Mouse (Mus musculus) forebrain, postnatal 0 days (tissue): ENCODE results near the gene Prss36. TPM values are rescaled to one million over a fixed set of nuclear protein-coding genes. Genes with fewer than 3 reads are reported as not detected.

Source experiments
- ATAC-seq: fragments of 200-750 bp; cut with Nextera tagmentation; 2 replicates; pipeline ENCODE4 v1.8.0; 2017; ENCODE audit warnings: mild to moderate bottlenecking, moderate library complexity
- DNase-seq: peaks from one replicate; pipeline ENCODE4 v3.0.0-alpha.2; 2015
- H3K27ac ChIP-seq: fragments of 300-500 bp; sonication (generic); 2 replicates; pipeline ENCODE4 v1.5.1; 2014; ENCODE audit warnings: low read depth, mild to moderate bottlenecking, antibody characterized with exemption, low read length, moderate library complexity, mixed read lengths
- H3K27me3 ChIP-seq: fragments of 300-500 bp; sonication (generic); 2 replicates; pipeline ENCODE4 v1.6.1; 2014; ENCODE audit warnings: mild to moderate bottlenecking, low read length, mixed read lengths; ENCODE audit not compliant: insufficient read depth
- H3K36me3 ChIP-seq: fragments of 300-500 bp; sonication (generic); 2 replicates; pipeline ENCODE4 v1.6.1; 2014; ENCODE audit warnings: mild to moderate bottlenecking, moderate library complexity; ENCODE audit not compliant: insufficient read depth
- H3K4me1 ChIP-seq: fragments of 300-500 bp; sonication (generic); 2 replicates; pipeline ENCODE4 v1.6.1; 2014; ENCODE audit warnings: antibody characterized with exemption; ENCODE audit not compliant: insufficient read depth
- H3K4me2 ChIP-seq: fragments of 300-500 bp; sonication (generic); 2 replicates; pipeline ENCODE4 v1.6.1; 2014; ENCODE audit warnings: low read depth, mild to moderate bottlenecking, moderate library complexity
- H3K4me3 ChIP-seq: fragments of 300-500 bp; sonication (generic); 2 replicates; pipeline ENCODE4 v1.5.1; 2014; ENCODE audit warnings: low read depth, low read length, mixed read lengths
- H3K9ac ChIP-seq: fragments of 300-500 bp; sonication (generic); 2 replicates; pipeline ENCODE4 v1.6.1; 2014; ENCODE audit warnings: mild to moderate bottlenecking
- H3K9me3 ChIP-seq: fragments of 300-500 bp; sonication (generic); 2 replicates; pipeline ENCODE4 v1.6.1; 2016; ENCODE audit warnings: low read length
- CTCF ChIP-seq: sonication (generic); IDR thresholded peaks from 2 replicates; pipeline ENCODE4 v1.5.1; 2016; ENCODE audit warnings: antibody characterized with exemption, control low read depth, low read depth
- WGBS: fragments of 180-500 bp; shearing (Covaris S2); extraction: QIAGEN DNeasy Blood & Tissue Kit; methylation state at CpG from one replicate; pipeline ENCODE4 v1.1.7; 2014; 5-methylcytosine and 5-hydroxymethylcytosine counted together
- polyA plus RNA-seq: library from polyadenylated mRNA; unstranded; fragments of >200 nt; fragmentation: Nextera tagmentation; extraction: Ambion mirVana; gene quantifications from 2 replicates; pipeline ENCODE4 v1.2.1, GENCODE M21; 2015
- total RNA-seq: library from RNA; depleted of rRNA; stranded (reverse); fragments of >200 nt; gene quantifications from 2 replicates; pipeline ENCODE4 v1.2.3, GENCODE M21; 2014

Gene Prss36
- total and polyA plus RNA-seq, 2 experiments from 2014 or later, result 6.4 to 15.6 TPM

GRCm38 (mm10) chr7:127978856-127979255 lies 32.3 kb upstream of the Prss36 start:
- Histone ChIP-seq H3K27ac (no peak overlapping the region), H3K4me3 (no peak overlapping the region), H3K9me3 (no peaks in the 10 kb centered on the region), H3K27me3 (no peaks in the 10 kb centered on the region), H3K36me3 (peaks cover 86% of the 10 kb centered on the region), H3K4me2 (no peak overlapping the region), H3K4me1 (no peaks in the 10 kb centered on the region), H3K9ac (no peak overlapping the region)
- ATAC-seq (no peak), DNase-seq (no peak)
- no peak for TF ChIP-seq CTCF
- WGBS, result 92% methylated on average over 2 of the region's 2 CpGs

GRCm38 (mm10) chr7:127974413-127974930 lies 27.9 kb upstream of the Prss36 start:
- H3K27ac ChIP-seq, result no peak overlapping the region
- no peak overlapping the region for H3K4me3 ChIP-seq
- no peak for ATAC-seq
- no peak overlapping the region for H3K9ac ChIP-seq
- no peak overlapping the region for H3K4me2 ChIP-seq
- no peak for TF ChIP-seq CTCF
- H3K27me3 ChIP-seq, result no peaks in the 10 kb centered on the region
- DNase-seq, result no peak
- 87% methylated on average over 2 of the region's 2 CpGs for WGBS
- H3K9me3 ChIP-seq, result no peaks in the 10 kb centered on the region
- H3K36me3 ChIP-seq, result peaks cover 76% of the 10 kb centered on the region
- H3K4me1 ChIP-seq, result peaks cover 3% of the 10 kb centered on the region

GRCm38 (mm10) chr7:127967922-127968828 lies 21.6 kb upstream of the Prss36 start:
- H3K9ac ChIP-seq, result peak overlapping the region; percentile 95
- peak; percentile 75 for ATAC-seq
- peaks cover 25% of the 10 kb centered on the region for H3K36me3 ChIP-seq
- H3K4me2 ChIP-seq, result peak overlapping the region; percentile 64
- no peaks in the 10 kb centered on the region for H3K27me3 ChIP-seq
- TF ChIP-seq CTCF, result no peak
- 2% methylated on average over 39 of the region's 42 CpGs for WGBS
- H3K4me1 ChIP-seq, result peaks cover 14% of the 10 kb centered on the region
- H3K9me3 ChIP-seq, result no peaks in the 10 kb centered on the region
- peak overlapping the region; percentile 86 for H3K4me3 ChIP-seq
- DNase-seq, result peak; percentile 50
- H3K27ac ChIP-seq, result peak overlapping the region; percentile 98

GRCm38 (mm10) chr7:127967004-127967921 lies 20.7 kb upstream of the Prss36 start, which contains the start of gene Fus:
Fus (plus strand) TSS chr7:127967457.
- peaks cover 14% of the 10 kb centered on the region for H3K4me1 ChIP-seq
- ATAC-seq (peak; percentile 93), DNase-seq (peak; percentile 98)
- H3K9ac ChIP-seq, result peak within 1 kb of the TSS; percentile 95
- TF ChIP-seq CTCF, result peak; percentile 56
- peak within 1 kb of the TSS; percentile 86 for H3K4me3 ChIP-seq
- peak within 1 kb of the TSS; percentile 64 for H3K4me2 ChIP-seq
- no peaks in the 10 kb centered on the region for H3K27me3 ChIP-seq
- WGBS, result 3% methylated on average over 85 of the region's 92 CpGs
- peak within 1 kb of the TSS; percentile 98 for H3K27ac ChIP-seq
- no peaks in the 10 kb centered on the region for H3K9me3 ChIP-seq
- peaks cover 17% of the 10 kb centered on the region for H3K36me3 ChIP-seq

- Histone ChIP-seq H3K4me2 (peak overlapping the region; percentile 57), H3K4me1 (peaks cover 14% of the 10 kb centered on the region), H3K27ac (peak overlapping the region; percentile 98), H3K4me3 (peak overlapping the region; percentile 86), H3K9me3 (no peaks in the 10 kb centered on the region), H3K27me3 (no peaks in the 10 kb centered on the region), H3K9ac (peak overlapping the region; percentile 95), H3K36me3 (peaks cover 9% of the 10 kb centered on the region; the same call in 1 of the 2 replicates)
- WGBS, result 9% methylated on average over 10 of the region's 10 CpGs
- DNase-seq (no peak), ATAC-seq (no peak)
- no peak for TF ChIP-seq CTCF
These were observed 19.9 kb upstream of the Prss36 start for GRCm38 (mm10) chr7:127966371-127966918.

- Histone ChIP-seq H3K36me3 (no peaks in the 10 kb centered on the region), H3K9me3 (no peaks in the 10 kb centered on the region), H3K4me1 (no peaks in the 10 kb centered on the region), H3K4me2 (no peak overlapping the region), H3K27me3 (no peaks in the 10 kb centered on the region), H3K4me3 (no peak overlapping the region), H3K27ac (no peak overlapping the region), H3K9ac (no peak overlapping the region)
- WGBS, result 56% methylated on average over 5 of the region's 5 CpGs
- TF ChIP-seq CTCF, result no peak
- no peak for DNase-seq
- no peak for ATAC-seq
These were observed 12.8 kb upstream of the Prss36 start for GRCm38 (mm10) chr7:127959364-127959763.
